Mouse (Mus musculus) embryonic facial prominence, embryonic 14.5 days (tissue): ENCODE measurements around the gene Nol3. TPM values are rescaled to one million over a fixed set of nuclear protein-coding genes. Genes with fewer than 3 reads are reported as not detected.
A peak's percentile ranks its signal among the peaks of the same experiment; 100 is the strongest.
"Not testable (repeated sequence)": the region's sequence is repeated elsewhere in the genome, so short reads cannot be mapped to it uniquely, and the experiment has no call there.

ENCODE experiments used
- ATAC-seq: fragments of 200-750 bp; cut with Nextera tagmentation; 2 replicates; pipeline ENCODE4 v1.8.0; 2017; ENCODE audit warnings: low read depth, moderate number of reproducible peaks, moderate TSS enrichment
- DNase-seq: peaks from one replicate; pipeline ENCODE4 v3.0.0-alpha.2; 2015; ENCODE audit warnings: low spot score
- H3K27ac ChIP-seq: fragments of 300-500 bp; sonication (generic); replicated peaks from 2 replicates; pipeline ENCODE4 v1.5.1; 2014; ENCODE audit warnings: low read depth, mild to moderate bottlenecking, low read length, moderate library complexity
- H3K27me3 ChIP-seq: fragments of 300-500 bp; sonication (generic); replicated peaks from 2 replicates; pipeline ENCODE4 v1.6.1; 2014; ENCODE audit warnings: low read length; ENCODE audit not compliant: control insufficient read depth, insufficient read depth
- H3K36me3 ChIP-seq: fragments of 300-500 bp; sonication (generic); 2 replicates; pipeline ENCODE4 v1.6.1; 2014; ENCODE audit warnings: low read length, mixed read lengths; ENCODE audit not compliant: control insufficient read depth, insufficient read depth
- H3K4me1 ChIP-seq: fragments of 300-500 bp; sonication (generic); 2 replicates; pipeline ENCODE4 v1.6.1; 2014; ENCODE audit warnings: antibody characterized with exemption, low read length; ENCODE audit not compliant: control insufficient read depth, insufficient read depth
- H3K4me2 ChIP-seq: fragments of 300-500 bp; sonication (generic); 2 replicates; pipeline ENCODE4 v1.6.1; 2014; ENCODE audit warnings: low read depth, mild to moderate bottlenecking, low read length, moderate library complexity, mixed read lengths
- H3K4me3 ChIP-seq: fragments of 300-500 bp; sonication (generic); 2 replicates; pipeline ENCODE4 v1.5.1; 2014; ENCODE audit warnings: low read depth, mild to moderate bottlenecking, low read length
- H3K9ac ChIP-seq: fragments of 300-500 bp; sonication (generic); 2 replicates; pipeline ENCODE4 v1.6.1; 2014; ENCODE audit warnings: low read depth, mild to moderate bottlenecking, low read length, moderate library complexity, mixed read lengths
- H3K9me3 ChIP-seq: fragments of 300-500 bp; sonication (generic); 2 replicates; pipeline ENCODE4 v1.6.1; 2016; ENCODE audit warnings: low read length; ENCODE audit not compliant: control insufficient read depth
- WGBS: fragments of 180-500 bp; shearing (Covaris S2); extraction: QIAGEN DNeasy Blood & Tissue Kit; methylation state at CpG from one replicate; pipeline ENCODE4 v1.1.7; 2014; 5-methylcytosine and 5-hydroxymethylcytosine counted together
- polyA plus RNA-seq: library from polyadenylated mRNA; unstranded; fragments of >200 nt; fragmentation: Nextera tagmentation; extraction: Ambion mirVana; gene quantifications from 2 replicates; pipeline ENCODE4 v1.2.1, GENCODE M21; 2014

The Nol3 gene
- polyA plus RNA-seq, 1 experiment from 2014 or later = 5.4 TPM

- Histone ChIP-seq H3K4me2 (peak overlapping the region; percentile 64), H3K36me3 (0 out of 2 replicates have a peak, but pooled peaks cover under 1% of the 10 kb centered on the region), H3K4me1 (peaks cover 9% of the 10 kb centered on the region; the same call in 1 of the 2 replicates), H3K27me3 (peaks cover 11% of the 10 kb centered on the region), H3K27ac (no peak overlapping the region), H3K9me3 (no peaks in the 10 kb centered on the region), H3K4me3 (peak overlapping the region; percentile 57; the same call in 1 of the 2 replicates), H3K9ac (no peak overlapping the region)
- 6% methylated on average over 31 of the region's 31 CpGs for WGBS
- ATAC-seq = no peak
- DNase-seq = peak; percentile 90
These were observed 14.8 kb downstream of the Nol3 start for GRCm38 (mm10) chr8:105290554-105291314.

GRCm38 (mm10) chr8:105291364-105291763 is 15.4 kb downstream of the Nol3 start:
- not testable (repeated sequence) for ATAC-seq, DNase-seq
- WGBS = 83% methylated on average over 8 of the region's 8 CpGs

GRCm38 (mm10) chr8:105291802-105292201 is 15.9 kb downstream of the Nol3 start:
- H3K9ac ChIP-seq, H3K4me2 ChIP-seq, H3K36me3 ChIP-seq, H3K27ac ChIP-seq, DNase-seq, H3K9me3 ChIP-seq, H3K4me3 ChIP-seq, ATAC-seq: not testable (repeated sequence)
- Histone ChIP-seq H3K27me3 (peaks cover 11% of the 10 kb centered on the region), H3K4me1 (peaks cover 11% of the 10 kb centered on the region; the same call in 1 of the 2 replicates)
- WGBS = 62% methylated on average over 3 of the region's 3 CpGs

More at GRCm38 (mm10) chr8:105291364-105291763, 15.4 kb downstream of the Nol3 start:
- H3K9me3 ChIP-seq, H3K4me1 ChIP-seq, H3K36me3 ChIP-seq, H3K4me3 ChIP-seq, H3K9ac ChIP-seq, H3K4me2 ChIP-seq, H3K27ac ChIP-seq: not testable (repeated sequence)
- peaks cover 11% of the 10 kb centered on the region for H3K27me3 ChIP-seq

GRCm38 (mm10) chr8:105292471-105292870 is 16.5 kb downstream of the Nol3 start:
- DNase-seq (no peak), ATAC-seq (no peak)
- Histone ChIP-seq H3K4me1 (peaks cover 15% of the 10 kb centered on the region), H3K27ac (no peak overlapping the region), H3K36me3 (no peaks in the 10 kb centered on the region), H3K4me2 (no peak overlapping the region), H3K9ac (no peak overlapping the region), H3K27me3 (peaks cover 11% of the 10 kb centered on the region), H3K9me3 (no peaks in the 10 kb centered on the region), H3K4me3 (no peak overlapping the region)
- 83% methylated on average over 7 of the region's 7 CpGs for WGBS

- Histone ChIP-seq H3K4me3 (no peak overlapping the region), H3K36me3 (no peaks in the 10 kb centered on the region), H3K27ac (no peak overlapping the region), H3K4me2 (no peak overlapping the region), H3K27me3 (peaks cover 11% of the 10 kb centered on the region), H3K9ac (no peak overlapping the region), H3K9me3 (no peaks in the 10 kb centered on the region), H3K4me1 (peaks cover 17% of the 10 kb centered on the region)
- 66% methylated on average over 14 of the region's 19 CpGs for WGBS
- no peak for DNase-seq
- no peak for ATAC-seq
These were observed 17.5 kb downstream of the Nol3 start for GRCm38 (mm10) chr8:105293405-105293804.

- Histone ChIP-seq H3K9ac (no peak overlapping the region; the same call in 1 of the 2 replicates), H3K4me2 (0 out of 2 replicates have a peak overlapping the region, but pooled peaks have one; percentile 18), H3K4me1 (peaks cover 23% of the 10 kb centered on the region), H3K36me3 (peaks cover 10% of the 10 kb centered on the region), H3K4me3 (no peak overlapping the region), H3K9me3 (no peaks in the 10 kb centered on the region), H3K27me3 (peaks cover 10% of the 10 kb centered on the region), H3K27ac (no peak overlapping the region)
- DNase-seq (no peak), ATAC-seq (no peak)
- 53% methylated on average over 9 of the region's 9 CpGs for WGBS
These were observed 18.8 kb downstream of the Nol3 start for GRCm38 (mm10) chr8:105294776-105295175.

GRCm38 (mm10) chr8:105295256-105295655 is 19.3 kb downstream of the Nol3 start:
- Histone ChIP-seq H3K9me3 (no peaks in the 10 kb centered on the region), H3K9ac (no peak overlapping the region; the same call in 1 of the 2 replicates), H3K4me1 (peaks cover 19% of the 10 kb centered on the region), H3K36me3 (peaks cover 15% of the 10 kb centered on the region), H3K27me3 (peaks cover 5% of the 10 kb centered on the region), H3K4me2 (0 out of 2 replicates have a peak overlapping the region, but pooled peaks have one; percentile 18), H3K4me3 (peak overlapping the region; percentile 1; the same call in 1 of the 2 replicates), H3K27ac (no peak overlapping the region)
- DNase-seq (no peak), ATAC-seq (no peak)
- WGBS = 64% methylated on average over 11 of the region's 11 CpGs

- H3K9ac ChIP-seq = no peak within 1 kb of the TSS; the same call in 1 of the 2 replicates
- H3K4me3 ChIP-seq = peak within 1 kb of the TSS; percentile 96
- WGBS = 69% methylated on average over 11 of the region's 11 CpGs
- H3K9me3 ChIP-seq = no peaks in the 10 kb centered on the region
- no peak for DNase-seq
- peaks cover 21% of the 10 kb centered on the region for H3K36me3 ChIP-seq
- H3K27ac ChIP-seq = 0 out of 2 replicates have a peak within 1 kb of the TSS, but pooled peaks have one; percentile 74
- peak within 1 kb of the TSS; percentile 81 for H3K4me2 ChIP-seq
- ATAC-seq = no peak
- H3K27me3 ChIP-seq = no peaks in the 10 kb centered on the region
- H3K4me1 ChIP-seq = peaks cover 15% of the 10 kb centered on the region
These were observed 20.1 kb downstream of the Nol3 start, which contains the start of gene Exoc3l for GRCm38 (mm10) chr8:105295895-105296573. Gene Exoc3l, minus strand, starts transcription at chr8:105296101.
